Mouse (Mus musculus): ENCODE data around the gene Ap2a1. TPM values are rescaled to one million over a fixed set of nuclear protein-coding genes. Genes with fewer than 3 reads are reported as not detected.

The Ap2a1 gene
- polyA plus RNA-seq, 1 experiment from 2014 or later, result 128 TPM

GRCm38 (mm10) chr7:44852259-44853027 is 76.9 kb downstream of the Ap2a1 start:
- no peak overlapping the region for H3K27ac ChIP-seq (ENCODE audit: low read depth, low read length)
- no peak overlapping the region for H3K9ac ChIP-seq (ENCODE audit: low read depth, low read length)
- ATAC-seq, result no peak
- H3K9me3 ChIP-seq (ENCODE audit: control insufficient read depth, low read length), result no peaks in the 10 kb centered on the region
- no peak overlapping the region for H3K4me2 ChIP-seq (ENCODE audit: low read length)
- no peak overlapping the region for H3K4me3 ChIP-seq (ENCODE audit: low read length)
- H3K36me3 ChIP-seq (ENCODE audit: control insufficient read depth, insufficient read depth, low read length), result no peaks in the 10 kb centered on the region
- no peaks in the 10 kb centered on the region for H3K27me3 ChIP-seq (replicated peaks; ENCODE audit: control insufficient read depth, insufficient read depth, low read length)
- WGBS, result 90% methylated on average over 36 of the region's 36 CpGs
- H3K4me1 ChIP-seq (ENCODE audit: control insufficient read depth, insufficient read depth, low read depth, low read length), result peaks cover 32% of the 10 kb centered on the region

- Histone ChIP-seq H3K27ac (ENCODE audit: low read depth, low read length) (no peak overlapping the region), H3K27me3 (replicated peaks; ENCODE audit: control insufficient read depth, insufficient read depth, low read length) (no peaks in the 10 kb centered on the region), H3K4me2 (ENCODE audit: low read length) (no peak overlapping the region), H3K4me3 (ENCODE audit: low read length) (no peak overlapping the region), H3K36me3 (ENCODE audit: control insufficient read depth, insufficient read depth, low read length) (peaks cover under 1% of the 10 kb centered on the region; the same call in 1 of the 2 replicates), H3K9ac (ENCODE audit: low read depth, low read length) (no peak overlapping the region), H3K9me3 (ENCODE audit: control insufficient read depth, low read length) (no peaks in the 10 kb centered on the region), H3K4me1 (ENCODE audit: control insufficient read depth, insufficient read depth, low read depth, low read length) (peaks cover 35% of the 10 kb centered on the region)
- ATAC-seq, result no peak
- 92% methylated on average over 12 of the region's 12 CpGs for WGBS
Measured at GRCm38 (mm10) chr7:44851625-44852234, 77.6 kb downstream of the Ap2a1 start.

- no peaks in the 10 kb centered on the region for H3K27me3 ChIP-seq (replicated peaks; ENCODE audit: control insufficient read depth, insufficient read depth, low read length)
- H3K36me3 ChIP-seq (ENCODE audit: control insufficient read depth, insufficient read depth, low read length), result peaks cover 8% of the 10 kb centered on the region; the same call in 1 of the 2 replicates
- 81% methylated on average over 8 of the region's 8 CpGs for WGBS
- H3K4me2 ChIP-seq (ENCODE audit: low read length), result peak overlapping the region; percentile 92
- H3K27ac ChIP-seq (ENCODE audit: low read depth, low read length), result peak overlapping the region; percentile 99
- H3K4me1 ChIP-seq (ENCODE audit: control insufficient read depth, insufficient read depth, low read depth, low read length), result peaks cover 30% of the 10 kb centered on the region
- H3K9ac ChIP-seq (ENCODE audit: low read depth, low read length), result peak overlapping the region; percentile 82
- no peak for ATAC-seq
- H3K9me3 ChIP-seq (ENCODE audit: control insufficient read depth, low read length), result no peaks in the 10 kb centered on the region
- peak overlapping the region; percentile 72 for H3K4me3 ChIP-seq (ENCODE audit: low read length)
Measured at GRCm38 (mm10) chr7:44850789-44851624, 78.3 kb downstream of the Ap2a1 start.

Other genes with a start within 250 kb of the Ap2a1 start
- not detected in 2 replicates for gene Izumo2, start 220.8 kb downstream of the Ap2a1 start, polyA plus RNA-seq (2015; fragmentation: Nextera tagmentation; extraction: Ambion mirVana)
- 31.2 and 34.0 TPM in 2 replicates for gene Vrk3, start 181.1 kb downstream of the Ap2a1 start, polyA plus RNA-seq (2015; fragmentation: Nextera tagmentation; extraction: Ambion mirVana)
- gene Zfp473, start 178.4 kb downstream of the Ap2a1 start, polyA plus RNA-seq (2015; fragmentation: Nextera tagmentation; extraction: Ambion mirVana), result 1.1 and 1.4 TPM in 2 replicates
- gene Nup62, start 113.4 kb downstream of the Ap2a1 start, polyA plus RNA-seq (2015; fragmentation: Nextera tagmentation; extraction: Ambion mirVana), result 42.5 and 51.6 TPM in 2 replicates
- 0.80 and 1.7 TPM in 2 replicates for gene Il4i1, start 113.1 kb downstream of the Ap2a1 start, polyA plus RNA-seq (2015; fragmentation: Nextera tagmentation; extraction: Ambion mirVana)
- gene Atf5, start 112.8 kb downstream of the Ap2a1 start, polyA plus RNA-seq (2015; fragmentation: Nextera tagmentation; extraction: Ambion mirVana), result 2.7 and 2.9 TPM in 2 replicates
- 90.7 and 92.8 TPM in 2 replicates for gene Akt1s1, start 80.5 kb downstream of the Ap2a1 start, polyA plus RNA-seq (2015; fragmentation: Nextera tagmentation; extraction: Ambion mirVana)
- 112 and 120 TPM in 2 replicates for gene Tbc1d17, start 80.4 kb downstream of the Ap2a1 start, polyA plus RNA-seq (2015; fragmentation: Nextera tagmentation; extraction: Ambion mirVana)
- gene Pnkp, start 72.4 kb downstream of the Ap2a1 start, polyA plus RNA-seq (2015; fragmentation: Nextera tagmentation; extraction: Ambion mirVana), result 30.1 and 34.0 TPM in 2 replicates
- gene Ptov1, start 59.7 kb downstream of the Ap2a1 start, polyA plus RNA-seq (2015; fragmentation: Nextera tagmentation; extraction: Ambion mirVana), result 389 and 459 TPM in 2 replicates
- gene Med25, start 36.8 kb downstream of the Ap2a1 start, polyA plus RNA-seq (2015; fragmentation: Nextera tagmentation; extraction: Ambion mirVana), result 136 and 158 TPM in 2 replicates
- gene Fuz, start 33.4 kb downstream of the Ap2a1 start, polyA plus RNA-seq (2015; fragmentation: Nextera tagmentation; extraction: Ambion mirVana), result 18.1 and 19.6 TPM in 2 replicates
- gene Tsks, start 13.7 kb upstream of the Ap2a1 start, polyA plus RNA-seq (2015; fragmentation: Nextera tagmentation; extraction: Ambion mirVana), result 0.15 TPM in 1 of 2 replicates, not detected in the other
- gene Cpt1c, start 45.4 kb upstream of the Ap2a1 start, polyA plus RNA-seq (2015; fragmentation: Nextera tagmentation; extraction: Ambion mirVana), result 58.6 and 59.7 TPM in 2 replicates
- 629 and 637 TPM in 2 replicates for gene Prmt1, start 57.1 kb upstream of the Ap2a1 start, polyA plus RNA-seq (2015; fragmentation: Nextera tagmentation; extraction: Ambion mirVana)
- 63.5 and 65.4 TPM in 2 replicates for gene Irf3, start 68.2 kb upstream of the Ap2a1 start, polyA plus RNA-seq (2015; fragmentation: Nextera tagmentation; extraction: Ambion mirVana)
- gene Bcl2l12, start 69.2 kb upstream of the Ap2a1 start, polyA plus RNA-seq (2015; fragmentation: Nextera tagmentation; extraction: Ambion mirVana), result 10.2 and 15.7 TPM in 2 replicates
- gene Scaf1, start 86.9 kb upstream of the Ap2a1 start, polyA plus RNA-seq (2015; fragmentation: Nextera tagmentation; extraction: Ambion mirVana), result 38.6 and 47.1 TPM in 2 replicates
- gene Rras, start 88.5 kb upstream of the Ap2a1 start, polyA plus RNA-seq (2015; fragmentation: Nextera tagmentation; extraction: Ambion mirVana), result 13.1 and 16.7 TPM in 2 replicates
- gene Prr12, start 123.4 kb upstream of the Ap2a1 start, polyA plus RNA-seq (2015; fragmentation: Nextera tagmentation; extraction: Ambion mirVana), result 12.8 and 13.4 TPM in 2 replicates
- 68.8 and 69.0 TPM in 2 replicates for gene Nosip, start 132.9 kb upstream of the Ap2a1 start, polyA plus RNA-seq (2015; fragmentation: Nextera tagmentation; extraction: Ambion mirVana)
- 15.7 and 16.7 TPM in 2 replicates for gene Prrg2, start 133.2 kb upstream of the Ap2a1 start, polyA plus RNA-seq (2015; fragmentation: Nextera tagmentation; extraction: Ambion mirVana)
- 63.3 and 77.3 TPM in 2 replicates for gene Rcn3, start 162.7 kb upstream of the Ap2a1 start, polyA plus RNA-seq (2015; fragmentation: Nextera tagmentation; extraction: Ambion mirVana)
- gene Fcgrt, start 174.4 kb upstream of the Ap2a1 start, polyA plus RNA-seq (2015; fragmentation: Nextera tagmentation; extraction: Ambion mirVana), result 34.1 and 40.2 TPM in 2 replicates
- 698 and 709 TPM in 2 replicates for gene Rps11, start 194.9 kb upstream of the Ap2a1 start, polyA plus RNA-seq (2015; fragmentation: Nextera tagmentation; extraction: Ambion mirVana)
- 587 and 622 TPM in 2 replicates for gene Rpl13a, start 199.3 kb upstream of the Ap2a1 start, polyA plus RNA-seq (2015; fragmentation: Nextera tagmentation; extraction: Ambion mirVana)
- 0.16 and 0.37 TPM in 2 replicates for gene Gm45713, start 206.7 kb upstream of the Ap2a1 start, polyA plus RNA-seq (2015; fragmentation: Nextera tagmentation; extraction: Ambion mirVana)
- 2.0 and 2.8 TPM in 2 replicates for gene Flt3l, start 206.9 kb upstream of the Ap2a1 start, polyA plus RNA-seq (2015; fragmentation: Nextera tagmentation; extraction: Ambion mirVana)
- 94.5 and 97.6 TPM in 2 replicates for gene Pih1d1, start 224.8 kb upstream of the Ap2a1 start, polyA plus RNA-seq (2015; fragmentation: Nextera tagmentation; extraction: Ambion mirVana)
- 18.8 and 22.9 TPM in 2 replicates for gene Aldh16a1, start 225.1 kb upstream of the Ap2a1 start, polyA plus RNA-seq (2015; fragmentation: Nextera tagmentation; extraction: Ambion mirVana)
- gene Slc17a7, start 234.5 kb upstream of the Ap2a1 start, polyA plus RNA-seq (2015; fragmentation: Nextera tagmentation; extraction: Ambion mirVana), result 1.1 and 1.5 TPM in 2 replicates